Mouse (Mus musculus) yolk sac, embryonic 10.5 days (tissue): ENCODE measurements around the gene Ndufa13.

ENCODE experiments used
- DNase-seq: peaks from one replicate; pipeline ENCODE4 v3.0.0-alpha.2; 2017; ENCODE audit warnings: low spot score

Gene Ndufa13

DNA sequence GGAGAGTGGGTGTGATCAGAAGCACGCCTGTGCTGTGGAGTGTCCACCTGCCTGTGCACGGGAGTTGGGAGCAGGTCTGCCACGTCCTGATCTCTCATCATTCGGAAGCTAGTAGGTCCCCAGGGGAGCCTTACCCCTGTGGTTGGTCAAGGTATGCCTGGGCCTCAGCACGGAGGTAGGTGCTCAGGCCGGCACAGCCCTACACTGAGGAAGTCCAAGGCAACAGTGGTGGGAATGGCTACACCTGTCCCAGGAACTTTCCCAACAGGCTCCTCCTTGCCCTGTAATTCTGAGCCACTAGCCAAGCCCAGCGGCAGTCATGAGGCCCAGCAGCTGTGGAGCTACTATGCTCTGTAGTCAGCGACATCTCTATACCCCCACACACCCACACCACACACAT, 22.7 kb downstream of the Ndufa13 start:
- DNase-seq: no peak

DNA sequence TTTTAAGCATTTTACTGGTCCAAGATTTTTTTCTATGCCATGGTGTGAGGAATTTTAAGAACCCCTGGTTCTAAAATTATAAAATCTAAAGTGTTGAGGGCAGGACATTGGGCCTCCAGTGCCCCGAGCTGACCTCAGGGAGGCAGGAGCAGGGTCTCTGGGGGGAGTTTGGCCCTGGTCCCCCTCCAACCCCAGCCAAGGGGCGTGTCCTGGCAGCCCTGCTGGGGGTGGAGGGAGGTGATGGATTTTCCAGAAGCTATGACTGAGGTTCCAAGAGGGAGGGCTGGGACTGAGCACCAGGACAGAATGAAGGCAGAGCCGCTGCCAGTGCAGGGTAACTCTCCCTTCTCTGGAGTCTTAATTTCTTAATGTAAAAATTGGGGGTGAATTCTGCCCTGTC, 24.4 kb downstream of the Ndufa13 start:
- DNase-seq: no peak

DNA sequence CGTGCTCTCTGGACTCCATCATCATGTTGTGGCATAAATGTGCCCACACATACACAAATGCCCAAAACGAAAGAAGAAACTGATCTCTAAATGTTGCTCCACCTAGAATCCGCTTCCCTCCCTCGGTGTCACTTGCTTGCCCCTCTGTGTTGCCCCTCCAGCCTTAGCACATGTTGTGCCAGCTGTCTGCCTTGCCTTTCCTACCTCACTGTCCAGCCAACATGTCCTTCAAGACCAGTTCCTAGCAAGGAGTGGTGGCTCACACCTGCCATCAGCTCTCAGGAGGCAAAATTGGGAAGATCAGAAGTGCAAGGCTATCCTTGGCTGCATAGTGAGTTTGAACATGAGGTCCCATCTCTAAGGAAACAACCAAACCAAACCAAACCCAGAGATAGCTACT, 25.0 kb downstream of the Ndufa13 start:
- no peak for DNase-seq

DNA sequence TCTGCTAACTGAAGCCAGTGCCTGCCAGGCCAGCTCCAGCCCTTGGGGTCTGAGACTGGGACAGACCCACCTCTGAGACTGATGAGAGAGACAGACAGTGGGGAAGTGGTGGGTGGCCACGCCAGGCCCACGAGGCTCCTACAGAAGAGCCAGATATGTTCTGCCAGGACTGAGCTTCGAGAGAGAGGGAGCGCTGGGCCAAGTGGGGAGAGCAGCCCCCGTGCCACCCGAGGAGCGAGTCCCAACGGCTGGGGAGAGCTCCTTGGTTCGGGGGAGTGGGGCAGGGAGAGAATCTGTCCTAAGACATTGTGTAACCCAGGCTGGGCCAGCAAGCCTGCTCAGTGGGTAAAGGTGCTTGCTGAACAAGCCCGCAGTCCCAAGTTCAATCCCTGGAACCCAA, 25.4 kb downstream of the Ndufa13 start:
- no peak for DNase-seq

DNA sequence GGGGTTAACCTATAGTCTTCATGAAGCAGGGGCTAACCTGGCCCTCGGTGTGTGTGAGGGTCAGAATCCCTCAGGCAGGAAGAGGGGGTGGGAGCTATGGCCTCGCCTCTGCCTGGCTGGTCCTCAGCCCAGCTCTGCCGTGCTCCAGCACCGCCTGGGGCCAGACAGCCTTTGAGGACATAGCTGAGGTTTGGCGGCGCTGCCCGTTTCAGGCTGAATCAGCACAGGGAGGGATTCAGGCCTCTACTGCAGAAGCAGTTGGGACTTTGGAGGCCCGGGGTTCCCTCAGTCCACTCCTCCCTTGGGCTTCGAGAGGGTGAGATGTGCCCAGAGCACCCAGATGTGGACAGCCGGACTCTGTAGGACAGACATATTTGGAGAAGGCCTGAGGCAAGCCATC, 26.3 kb downstream of the Ndufa13 start:
- DNase-seq: no peak

DNA sequence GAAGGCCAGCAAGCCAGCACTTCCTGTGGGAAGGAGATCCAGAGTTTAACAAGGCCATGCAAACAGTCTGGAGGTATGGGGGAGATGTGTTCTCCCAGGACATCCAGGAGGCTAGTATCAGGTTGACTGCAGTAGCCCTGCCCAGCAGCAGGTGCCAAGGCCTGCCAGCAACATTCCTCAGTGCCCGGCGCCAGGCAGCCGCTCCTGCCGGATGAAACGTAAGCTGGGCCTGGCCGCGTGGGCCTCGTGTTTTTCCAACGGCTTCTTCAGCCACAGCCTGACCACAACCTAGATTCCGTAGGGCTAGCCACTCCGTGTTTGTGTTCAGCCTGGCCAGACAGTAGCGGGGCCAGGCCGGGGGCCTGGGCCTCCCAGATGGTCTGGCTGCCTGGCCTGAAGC, 27.7 kb downstream of the Ndufa13 start:
- no peak for DNase-seq

DNA sequence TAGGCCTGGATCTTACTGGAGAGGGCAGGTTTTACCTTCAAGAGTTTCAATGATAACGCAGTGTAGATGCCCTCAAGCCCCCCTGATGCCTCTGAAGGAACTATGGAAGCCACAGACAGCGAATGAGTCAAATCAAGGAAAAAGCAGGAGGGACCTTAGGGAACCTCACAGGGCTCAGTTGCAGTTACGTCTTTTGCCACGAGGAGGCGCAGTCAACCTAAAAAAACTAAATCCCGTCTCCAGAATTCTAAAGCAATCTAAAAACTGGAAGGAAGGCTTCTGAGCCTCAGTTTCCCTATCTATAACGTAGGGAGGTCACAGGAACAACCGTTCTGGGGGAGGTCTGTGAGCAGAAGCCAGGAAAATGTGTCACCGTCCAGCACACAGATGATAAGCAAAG, 28.2 kb downstream of the Ndufa13 start:
- DNase-seq: no peak

DNA sequence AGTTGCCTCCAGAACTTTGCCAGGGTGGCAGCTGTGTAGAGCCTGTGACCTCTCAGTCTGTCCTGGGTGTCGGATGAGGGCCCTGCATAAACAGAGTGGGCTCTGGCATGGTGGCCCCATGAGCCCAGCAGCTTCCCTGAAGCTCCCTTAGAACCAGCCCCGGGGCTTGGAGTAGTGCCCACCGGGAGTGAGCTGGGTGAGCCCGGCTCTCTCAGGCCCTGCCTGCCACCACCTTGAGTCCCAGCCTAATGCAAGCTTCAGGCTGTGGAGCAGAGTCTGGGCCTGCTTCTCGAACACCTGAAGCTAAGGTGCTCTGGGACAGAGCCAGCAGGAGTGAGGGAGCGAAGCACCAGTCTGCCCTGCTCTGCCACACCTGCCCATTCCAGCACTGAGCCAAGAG, 31.5 kb downstream of the Ndufa13 start:
- DNase-seq: no peak

DNA sequence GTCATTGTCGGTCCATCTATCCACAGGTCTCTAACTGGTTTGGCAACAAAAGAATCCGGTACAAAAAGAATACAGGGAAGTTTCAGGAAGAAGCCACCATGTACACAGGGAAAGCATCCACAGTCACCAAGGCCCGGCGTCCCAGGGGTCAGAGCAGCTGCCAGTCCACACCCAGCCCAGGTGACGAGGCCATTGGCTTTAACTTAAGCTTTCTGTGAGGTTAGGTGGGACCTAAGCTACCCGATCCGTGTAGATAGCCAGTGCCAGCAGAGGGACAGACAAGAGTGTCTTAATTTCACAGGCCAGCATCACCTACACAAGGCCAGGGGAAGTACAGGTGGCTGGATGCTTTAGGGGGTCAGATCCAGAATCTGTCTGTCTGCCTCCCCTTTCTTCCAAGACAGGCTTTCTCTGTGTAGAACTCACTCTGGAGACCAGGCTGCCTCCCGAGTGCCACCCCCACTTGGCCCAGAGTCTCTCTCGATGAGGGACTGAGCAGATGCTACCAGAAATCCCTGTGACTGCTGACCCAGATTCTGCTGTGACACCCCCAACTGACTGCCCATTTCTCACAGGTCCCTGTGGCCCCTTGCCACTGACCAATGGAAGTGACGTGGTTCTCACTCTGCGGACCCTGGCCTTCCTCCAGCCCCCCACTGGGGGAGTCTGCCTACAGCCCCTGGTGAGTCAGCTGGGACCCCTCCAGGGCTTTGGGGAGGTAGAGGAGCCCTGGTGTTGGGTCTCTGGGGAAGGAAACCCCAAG, 32.2 kb downstream of the Ndufa13 start:
- no peak for DNase-seq

DNA sequence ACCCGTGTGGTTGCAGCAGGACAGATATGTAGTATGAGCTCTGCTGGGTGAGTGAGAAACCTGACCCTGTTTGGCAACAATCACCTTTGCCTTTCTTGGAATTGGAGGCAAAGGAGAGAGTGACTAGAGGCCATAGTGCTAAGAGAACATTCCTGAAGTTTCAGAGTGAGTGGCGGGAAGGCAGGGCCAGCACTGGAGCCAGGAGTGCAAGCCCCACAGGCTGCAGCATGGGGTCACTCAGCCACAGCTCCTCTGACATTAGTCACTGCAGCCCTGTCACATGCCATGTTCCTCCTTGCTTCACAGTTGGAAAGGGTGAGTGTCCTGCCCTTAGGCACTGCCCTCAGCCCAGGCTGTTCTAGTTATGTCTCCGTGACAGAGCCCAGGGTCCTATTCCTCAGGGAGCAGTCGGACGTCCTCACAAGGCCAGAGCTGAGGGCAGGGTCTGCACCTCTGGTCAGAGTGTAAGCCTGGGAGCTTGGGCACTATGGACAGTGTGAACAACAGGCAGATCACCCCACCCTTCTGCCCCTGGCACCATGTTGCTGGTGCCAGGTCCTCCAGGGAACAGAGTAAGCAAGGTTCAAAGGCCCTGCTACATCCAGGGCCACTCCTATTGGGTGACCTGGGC, 34.5 kb downstream of the Ndufa13 start:
- DNase-seq: no peak

DNA sequence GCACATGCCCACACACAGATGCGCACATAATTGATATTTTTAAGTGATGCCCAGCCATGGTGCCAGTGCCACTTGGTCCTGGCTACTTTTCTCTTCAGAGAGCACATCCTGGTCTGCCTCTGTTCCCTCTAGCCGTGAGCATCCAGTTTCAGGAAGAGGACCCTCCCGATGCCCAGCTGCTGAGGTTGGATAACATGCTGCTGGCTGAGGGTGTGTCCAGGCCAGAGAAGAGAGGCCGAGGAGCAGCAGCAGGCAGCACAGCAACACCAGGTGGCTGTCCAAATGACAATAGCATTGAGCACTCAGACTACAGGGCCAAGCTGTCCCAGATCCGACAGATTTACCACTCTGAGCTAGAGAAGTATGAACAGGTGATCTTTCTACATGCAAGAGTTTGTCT, 38.2 kb downstream of the Ndufa13 start:
- no peak for DNase-seq

DNA sequence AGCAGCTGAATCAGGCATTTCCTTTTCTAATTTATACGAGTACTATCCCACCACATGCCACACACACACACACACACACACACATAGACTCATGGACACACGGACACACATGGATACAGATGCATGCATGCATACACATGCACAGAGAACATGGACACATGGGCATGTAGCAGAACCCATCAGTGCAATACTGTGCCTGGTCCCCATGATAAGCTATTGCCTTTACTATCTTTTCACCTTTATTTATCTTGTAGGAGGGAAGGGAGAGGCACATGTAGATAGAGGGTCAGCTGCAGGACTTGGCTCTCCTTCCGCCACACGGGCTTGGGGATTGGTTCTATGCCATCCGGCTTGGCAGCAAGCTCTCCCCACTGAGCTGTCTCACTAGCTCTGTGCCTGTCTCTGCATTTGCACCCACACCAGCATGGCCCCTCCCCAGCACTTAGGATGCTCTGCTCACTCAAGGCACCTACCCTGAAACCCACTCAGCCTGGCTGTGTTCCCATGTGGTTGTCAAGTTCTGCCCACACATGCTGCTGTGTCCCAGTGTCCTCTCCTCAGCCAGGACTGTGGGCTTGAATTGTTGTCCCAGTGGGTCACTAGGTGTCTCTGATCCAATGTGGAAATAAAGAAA, 38.9 kb downstream of the Ndufa13 start:
- no peak for DNase-seq

DNA sequence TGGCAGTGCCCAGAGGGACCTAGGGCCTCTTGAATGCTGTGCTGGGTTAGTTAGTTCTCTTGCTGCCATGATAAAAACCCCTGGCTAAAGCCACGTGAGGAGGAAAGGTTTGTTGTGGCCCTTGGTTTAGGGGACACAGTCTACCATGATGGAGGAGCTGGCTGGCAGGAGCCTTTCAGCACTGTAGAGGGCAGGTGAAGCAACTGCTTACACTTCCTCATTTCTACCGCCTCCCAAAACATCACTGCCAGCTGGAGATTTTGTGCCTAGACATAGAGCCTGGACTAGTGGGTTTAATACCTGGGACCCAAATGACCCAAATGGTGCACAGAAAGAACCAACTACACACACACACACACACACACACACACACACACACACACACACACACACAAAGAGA, 41.1 kb downstream of the Ndufa13 start:
- DNase-seq: no peak

DNA sequence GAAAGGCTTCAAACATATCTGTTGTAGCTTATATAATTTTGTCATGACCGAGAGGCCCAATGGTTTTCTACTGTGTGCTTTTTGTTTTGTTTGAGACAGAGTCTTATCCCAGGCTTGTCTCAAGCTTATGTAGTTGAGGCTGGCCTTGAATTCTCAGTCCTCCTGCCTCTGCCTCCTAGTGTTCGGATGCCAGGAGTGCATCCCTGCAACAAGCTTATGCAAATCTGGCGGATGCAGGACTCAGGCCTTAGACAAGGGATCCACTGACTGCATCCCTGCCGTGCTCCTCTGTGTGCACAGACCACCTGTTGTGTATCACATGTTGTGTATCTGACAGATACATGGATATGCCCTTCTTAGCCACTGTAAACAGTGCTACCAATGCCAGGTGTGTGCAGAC, 41.6 kb downstream of the Ndufa13 start:
- DNase-seq: no peak

DNA sequence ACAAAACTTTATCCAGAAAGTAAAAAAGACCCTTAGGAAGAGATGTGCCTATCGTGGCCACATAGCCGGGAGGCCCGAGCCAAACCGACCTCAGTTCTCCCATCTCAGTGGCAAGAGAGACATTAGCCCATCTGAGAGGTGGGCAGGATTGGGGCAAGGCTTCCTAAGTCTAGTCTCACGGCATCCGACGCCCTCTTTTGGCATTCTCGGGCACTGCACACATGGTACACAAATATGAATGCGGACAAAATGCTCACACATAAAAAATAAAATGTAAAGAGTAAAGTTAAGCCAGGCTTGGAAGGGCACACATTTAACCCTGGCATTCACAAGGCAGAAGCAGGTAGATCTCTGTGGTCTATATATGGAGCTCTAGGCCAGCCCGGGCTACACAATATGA, 48.5 kb downstream of the Ndufa13 start:
- no peak for DNase-seq

DNA sequence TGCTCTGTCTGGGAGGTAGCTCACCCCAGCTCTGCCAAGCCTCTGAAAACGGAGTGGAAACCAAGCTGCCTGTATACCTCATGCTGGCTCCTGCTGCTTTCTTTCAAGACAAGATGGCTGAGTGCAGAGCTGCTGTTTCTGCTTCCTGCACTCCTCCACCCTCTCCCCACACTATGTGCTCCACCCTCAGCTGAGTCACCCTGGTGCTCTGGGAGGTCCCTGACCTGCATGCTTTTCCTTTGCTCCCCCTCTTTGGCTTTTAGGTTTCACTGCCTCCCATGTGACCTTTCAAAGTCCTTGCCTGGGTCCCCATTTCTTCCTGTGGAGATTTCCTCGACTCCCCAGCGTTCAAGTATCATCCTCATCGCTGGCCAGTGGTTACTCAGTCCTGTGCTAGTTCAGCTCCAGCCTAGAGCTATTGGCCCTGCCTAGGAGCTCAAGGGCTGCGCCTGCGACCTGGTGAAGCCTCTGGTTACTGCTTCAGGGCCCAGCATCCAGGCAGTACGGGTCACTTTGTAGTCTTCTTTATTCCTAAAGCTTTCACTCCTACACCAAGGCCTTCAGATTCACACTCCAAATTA, 51.3 kb downstream of the Ndufa13 start:
- no peak for DNase-seq

DNA sequence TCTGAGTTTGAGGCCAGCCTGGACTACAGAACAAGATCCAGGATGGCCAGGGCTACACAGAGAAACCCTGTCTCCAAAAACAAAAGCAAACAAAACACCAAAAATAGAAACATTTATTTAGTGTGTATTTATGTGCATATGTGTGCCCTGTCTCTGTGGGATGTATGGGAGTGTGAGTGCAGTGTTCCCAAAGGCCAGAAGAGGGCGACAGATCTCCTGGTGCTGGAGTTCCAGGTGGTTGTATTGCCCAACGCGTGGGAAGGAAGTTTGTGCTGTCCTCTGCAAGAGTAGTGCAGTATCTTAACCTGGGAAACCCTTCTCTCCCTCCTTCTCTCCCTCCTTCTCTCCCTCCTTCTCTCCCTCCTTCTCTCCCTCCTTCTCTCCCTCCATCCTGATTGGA, 52.5 kb downstream of the Ndufa13 start:
- no peak for DNase-seq

DNA sequence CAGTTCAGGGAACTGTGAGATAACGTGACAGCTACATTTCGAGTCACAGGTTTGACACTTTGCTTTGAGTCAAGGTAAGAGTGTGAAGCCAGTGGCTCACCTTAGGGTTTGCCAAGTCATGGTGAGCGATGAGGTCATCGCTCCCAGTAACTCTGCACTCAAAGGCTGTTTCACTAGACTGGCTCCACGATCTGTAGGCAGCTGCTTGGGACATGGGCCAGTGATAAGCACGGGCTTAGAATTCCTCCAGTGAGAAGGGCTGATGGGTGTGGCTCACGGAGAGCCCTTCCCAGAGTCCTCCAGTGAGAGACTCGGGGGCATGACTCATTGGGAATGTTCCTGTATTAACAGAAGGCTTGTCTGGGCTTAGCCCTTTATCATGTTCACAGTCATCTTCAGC, 53.4 kb downstream of the Ndufa13 start:
- DNase-seq: peak; percentile 25

DNA sequence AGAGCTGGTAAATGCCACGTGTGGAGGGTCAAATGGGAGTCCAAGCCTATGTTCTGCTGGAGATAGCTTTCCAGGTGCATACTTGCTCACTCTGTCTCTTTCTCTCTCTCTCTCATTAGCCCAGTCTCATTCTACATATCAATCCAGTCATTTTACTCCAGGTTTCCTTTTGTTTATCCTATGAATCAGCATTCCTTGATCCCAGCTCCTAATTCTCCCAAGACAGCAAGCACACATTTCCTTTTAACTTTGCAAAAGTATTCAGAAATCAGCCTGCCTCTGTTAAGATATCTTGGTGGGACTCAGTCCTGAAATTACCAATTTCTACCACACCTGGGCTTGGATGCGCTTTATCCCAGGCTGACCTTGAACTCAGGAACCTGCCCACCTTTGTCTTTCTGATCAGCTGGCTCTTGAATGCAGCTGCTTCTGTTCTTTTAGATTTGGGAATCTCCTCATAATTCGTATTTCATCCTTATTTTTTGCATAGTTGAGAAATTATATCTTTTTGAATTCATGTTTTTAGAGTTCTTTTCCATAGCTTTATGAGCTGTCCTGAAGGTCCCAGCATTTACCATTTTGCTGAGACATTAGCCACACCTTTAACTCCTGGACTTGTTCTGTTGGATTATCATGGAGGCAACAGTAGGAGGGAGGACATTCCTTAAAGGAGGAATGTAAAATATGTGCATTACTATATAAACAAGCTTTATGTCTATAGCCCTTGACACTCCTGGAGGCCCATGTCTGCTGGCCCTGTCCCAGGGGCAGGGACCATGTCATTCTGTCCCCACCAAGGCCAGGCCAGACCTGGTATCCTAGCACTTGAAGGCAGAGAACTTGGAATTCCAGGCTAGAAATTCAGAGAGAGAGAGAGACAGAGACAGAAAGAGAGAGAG, 54.9 kb downstream of the Ndufa13 start:
- DNase-seq: no peak
